Mouse (Mus musculus): ENCODE measurements around the gene Wdr24. TPM values are rescaled to one million over a fixed set of nuclear protein-coding genes. Genes with fewer than 3 reads are reported as not detected.

The Wdr24 gene
- polyA plus RNA-seq, 1 experiment from 2014 or later, result 26.5 TPM

DNA sequence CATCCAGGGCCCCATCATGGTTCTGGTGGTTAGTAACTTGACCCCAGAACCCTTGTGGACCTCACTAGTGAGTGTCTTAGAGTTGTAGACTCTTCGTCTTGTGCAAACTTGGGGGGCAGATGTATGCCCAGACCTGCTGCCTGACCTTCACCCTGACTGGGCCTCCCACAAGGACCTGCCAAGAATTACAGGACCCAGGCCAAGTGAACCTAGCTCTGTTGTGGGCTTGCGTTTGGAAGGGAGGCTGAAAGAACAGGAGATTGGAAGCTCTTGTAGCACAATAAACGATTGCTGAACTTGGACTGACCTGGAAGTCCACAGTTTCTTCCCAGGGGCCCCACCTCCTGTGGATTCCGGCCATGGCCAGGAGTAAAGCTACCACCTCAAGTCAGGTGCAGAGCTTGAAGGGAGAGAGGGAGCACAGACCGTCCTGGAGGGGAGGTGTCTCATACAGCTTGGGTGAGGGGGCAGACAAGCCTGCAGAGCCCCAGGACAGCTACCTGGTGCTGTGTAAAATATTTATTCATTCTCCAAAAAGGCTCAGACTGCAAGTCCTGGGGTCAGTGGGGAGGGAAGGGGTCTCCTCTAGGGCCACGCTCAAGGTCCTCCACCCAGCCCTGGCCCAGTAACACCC lies 10.7 kb downstream of the Wdr24 start:
- 49% methylated on average over 6 of the region's 6 CpGs for WGBS
- ATAC-seq (ENCODE audit: low FRiP score), result no peak
- peak overlapping the region; percentile 98 for H3K4me2 ChIP-seq

DNA sequence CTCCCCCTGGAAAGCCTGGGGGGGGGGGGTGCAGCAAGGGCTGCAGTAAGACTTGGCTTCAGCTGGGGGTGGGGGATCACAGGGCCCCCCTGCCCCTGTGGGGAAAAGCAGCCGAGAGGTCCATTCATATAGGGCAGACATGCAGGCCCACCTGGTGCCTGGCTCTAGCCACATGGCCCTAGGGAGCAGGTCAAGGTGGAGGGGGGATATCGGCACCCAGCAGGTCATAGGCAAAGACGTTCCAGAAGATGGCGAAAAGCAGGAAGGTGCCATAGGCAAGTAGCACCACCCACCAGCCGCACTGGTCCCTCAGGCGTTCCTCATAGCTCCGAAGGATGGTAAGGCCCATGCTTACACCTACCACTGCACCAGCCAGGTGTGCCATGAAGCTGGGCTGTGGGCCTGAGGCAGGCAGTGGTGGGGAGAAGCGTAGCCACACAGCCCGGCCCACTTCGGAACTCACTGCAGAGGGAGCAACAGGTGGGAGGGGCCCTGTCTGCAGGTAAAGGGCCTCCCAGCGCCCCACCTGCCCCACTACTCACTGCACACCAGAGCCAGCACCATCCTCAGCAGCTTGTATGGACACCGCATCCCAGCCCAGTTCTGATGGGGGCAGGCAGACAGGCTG lies 11.3 kb downstream of the Wdr24 start:
- H3K9me3 ChIP-seq (replicated peaks), result no peaks in the 10 kb centered on the region
- H3K4me3 ChIP-seq (replicated peaks), result peak overlapping the region; percentile 92
- H3K4me1 ChIP-seq, result peaks cover 82% of the 10 kb centered on the region
- H3K27me3 ChIP-seq (replicated peaks), result no peaks in the 10 kb centered on the region
- peak overlapping the region; percentile 99 for H3K27ac ChIP-seq (replicated peaks)
- WGBS, result 90% methylated on average over 12 of the region's 12 CpGs
- peak overlapping the region; percentile 92 for H3K9ac ChIP-seq (replicated peaks)
- H3K4me2 ChIP-seq, result peak overlapping the region; percentile 98
- ATAC-seq (ENCODE audit: low FRiP score), result no peak
- peaks cover 44% of the 10 kb centered on the region for H3K36me3 ChIP-seq

More for the DNA sequence above, 10.7 kb downstream of the Wdr24 start:
- Histone ChIP-seq H3K9me3 (replicated peaks) (no peaks in the 10 kb centered on the region), H3K27me3 (replicated peaks) (no peaks in the 10 kb centered on the region), H3K4me1 (peaks cover 86% of the 10 kb centered on the region), H3K36me3 (peaks cover 38% of the 10 kb centered on the region), H3K27ac (replicated peaks) (peak overlapping the region; percentile 99), H3K9ac (replicated peaks) (peak overlapping the region; percentile 92), H3K4me3 (replicated peaks) (peak overlapping the region; percentile 92)

DNA sequence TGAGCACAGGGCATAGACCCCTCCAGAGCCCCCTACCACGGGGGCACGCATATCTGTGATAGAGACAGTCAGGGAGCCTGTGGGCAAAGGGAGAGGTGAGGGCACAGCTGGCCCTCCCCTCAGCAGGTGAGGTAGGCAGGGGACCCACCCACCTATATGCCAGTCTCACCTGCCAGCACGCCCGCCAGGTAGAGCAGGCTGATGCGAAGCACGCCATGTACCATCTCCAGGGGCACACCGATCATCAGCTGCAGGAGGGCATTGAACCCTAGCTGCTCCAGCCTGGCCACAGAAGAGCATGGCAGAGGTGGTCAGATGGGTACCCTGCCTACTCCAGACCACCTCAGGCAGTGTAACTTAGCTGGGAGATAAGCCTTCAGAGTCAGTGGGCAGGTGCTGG lies 11.9 kb downstream of the Wdr24 start:
- peaks cover 76% of the 10 kb centered on the region for H3K4me1 ChIP-seq
- H3K27me3 ChIP-seq (replicated peaks), result no peaks in the 10 kb centered on the region
- H3K4me2 ChIP-seq, result peak overlapping the region; percentile 98
- peak overlapping the region; percentile 58; the same call in 1 of the 2 replicates for H3K4me3 ChIP-seq (replicated peaks)
- 0 out of 2 replicates have a peak overlapping the region, but pooled peaks have one; percentile 13 for H3K27ac ChIP-seq (replicated peaks)
- no peak for ATAC-seq (ENCODE audit: low FRiP score)
- 94% methylated on average over 7 of the region's 7 CpGs for WGBS
- H3K9ac ChIP-seq (replicated peaks), result peak overlapping the region; percentile 92; the same call in 1 of the 2 replicates
- peaks cover 44% of the 10 kb centered on the region for H3K36me3 ChIP-seq
- H3K9me3 ChIP-seq (replicated peaks), result no peaks in the 10 kb centered on the region

DNA sequence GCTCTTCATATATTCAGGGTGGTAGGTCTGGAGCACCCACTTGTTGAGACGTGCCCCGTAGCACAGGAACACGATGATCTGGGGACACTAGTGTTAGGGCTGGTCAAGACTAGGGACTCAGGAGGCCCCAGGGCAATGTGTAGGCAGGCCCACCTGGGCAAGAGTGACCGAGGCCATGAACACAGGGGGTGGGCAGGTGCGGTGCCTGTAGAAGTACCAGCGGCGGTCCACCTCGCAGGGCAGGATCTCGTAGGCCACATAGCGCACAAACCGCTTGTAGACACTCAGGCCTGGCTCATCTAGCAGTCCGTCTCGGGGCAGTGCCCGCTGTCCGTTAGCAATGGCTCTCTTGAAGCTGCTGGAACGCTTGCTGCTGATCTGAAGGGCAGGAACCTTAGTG lies 12.4 kb downstream of the Wdr24 start:
- H3K36me3 ChIP-seq, result peaks cover 44% of the 10 kb centered on the region
- WGBS, result 94% methylated on average over 16 of the region's 16 CpGs
- peaks cover 73% of the 10 kb centered on the region for H3K4me1 ChIP-seq
- H3K27ac ChIP-seq (replicated peaks), result no peak overlapping the region
- peak overlapping the region; percentile 58; the same call in 1 of the 2 replicates for H3K4me3 ChIP-seq (replicated peaks)
- ATAC-seq (ENCODE audit: low FRiP score), result no peak
- no peaks in the 10 kb centered on the region for H3K9me3 ChIP-seq (replicated peaks)
- no peaks in the 10 kb centered on the region for H3K27me3 ChIP-seq (replicated peaks)
- H3K4me2 ChIP-seq, result peak overlapping the region; percentile 98
- peak overlapping the region; percentile 92 for H3K9ac ChIP-seq (replicated peaks)

DNA sequence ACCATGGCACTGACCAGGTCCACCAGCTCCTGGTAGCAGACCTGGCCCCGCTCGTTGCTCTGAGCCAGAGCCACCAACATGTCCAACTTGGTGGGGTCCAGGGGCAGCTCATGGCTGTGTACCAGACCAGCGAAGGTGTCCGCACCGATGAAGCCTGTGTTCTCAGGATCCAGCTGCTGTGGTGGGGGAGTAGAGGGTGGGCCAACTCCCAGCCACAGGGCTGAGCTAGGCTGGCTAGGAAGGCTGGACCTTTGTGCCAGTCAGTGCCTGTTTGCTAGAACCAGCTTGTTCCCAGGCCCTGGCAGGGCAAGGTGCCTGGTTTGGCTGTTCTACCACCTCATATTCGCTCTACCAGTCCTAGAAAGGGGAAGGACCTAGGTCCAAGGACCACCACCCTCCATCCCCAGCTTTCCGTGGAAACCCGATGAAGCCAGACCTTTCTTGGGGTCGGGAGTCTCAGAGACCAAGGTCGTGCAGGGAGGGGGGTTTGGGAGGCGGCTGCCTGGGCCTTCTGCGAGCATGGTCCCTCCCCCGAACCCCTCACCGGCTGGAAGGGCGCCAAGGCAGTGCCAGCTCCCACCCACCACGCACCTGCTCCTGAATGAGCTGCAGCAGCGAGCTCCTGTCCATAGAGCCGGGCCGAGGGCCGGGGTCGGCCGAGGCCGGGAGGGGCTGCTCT lies 13.1 kb downstream of the Wdr24 start:
- Histone ChIP-seq H3K9me3 (replicated peaks) (no peaks in the 10 kb centered on the region), H3K4me3 (replicated peaks) (peak overlapping the region; percentile 58), H3K4me1 (peaks cover 65% of the 10 kb centered on the region), H3K9ac (replicated peaks) (peak overlapping the region; percentile 92), H3K27me3 (replicated peaks) (no peaks in the 10 kb centered on the region), H3K27ac (replicated peaks) (peak overlapping the region; percentile 88), H3K36me3 (peaks cover 44% of the 10 kb centered on the region), H3K4me2 (peak overlapping the region; percentile 98)
- 19% methylated on average over 23 of the region's 23 CpGs for WGBS
- ATAC-seq (ENCODE audit: low FRiP score), result no peak

DNA sequence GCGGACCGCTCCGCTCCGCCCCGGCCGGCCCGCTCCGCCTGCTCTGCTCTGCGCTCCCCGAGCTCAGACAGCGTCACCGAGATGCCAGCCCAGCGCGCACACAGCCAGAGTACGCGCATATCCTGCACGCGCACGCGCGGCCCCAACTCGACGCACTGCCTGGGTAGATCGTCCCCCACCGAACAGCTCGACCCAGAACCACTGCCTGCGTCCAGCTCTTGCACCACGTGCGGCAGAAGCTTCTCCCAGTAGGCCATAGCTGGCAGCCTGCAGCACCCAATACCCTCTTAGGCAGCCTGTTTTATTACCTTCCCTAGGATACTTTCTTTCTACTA lies 13.6 kb downstream of the Wdr24 start, which contains the start of gene Rhbdl1:
Rhbdl1 (minus strand) TSS at position 220 of the 335 bp plus-strand sequence.
- peak within 1 kb of the TSS; percentile 98 for H3K4me2 ChIP-seq
- ATAC-seq (ENCODE audit: low FRiP score), result peak; percentile 48
- peak within 1 kb of the TSS; percentile 58 for H3K4me3 ChIP-seq (replicated peaks)
- no peaks in the 10 kb centered on the region for H3K9me3 ChIP-seq (replicated peaks)
- H3K4me1 ChIP-seq, result peaks cover 60% of the 10 kb centered on the region
- peaks cover 46% of the 10 kb centered on the region for H3K36me3 ChIP-seq
- no peaks in the 10 kb centered on the region for H3K27me3 ChIP-seq (replicated peaks)
- H3K9ac ChIP-seq (replicated peaks), result peak within 1 kb of the TSS; percentile 92
- under 1% methylated on average over 29 of the region's 29 CpGs for WGBS
- H3K27ac ChIP-seq (replicated peaks), result peak within 1 kb of the TSS; percentile 88

DNA sequence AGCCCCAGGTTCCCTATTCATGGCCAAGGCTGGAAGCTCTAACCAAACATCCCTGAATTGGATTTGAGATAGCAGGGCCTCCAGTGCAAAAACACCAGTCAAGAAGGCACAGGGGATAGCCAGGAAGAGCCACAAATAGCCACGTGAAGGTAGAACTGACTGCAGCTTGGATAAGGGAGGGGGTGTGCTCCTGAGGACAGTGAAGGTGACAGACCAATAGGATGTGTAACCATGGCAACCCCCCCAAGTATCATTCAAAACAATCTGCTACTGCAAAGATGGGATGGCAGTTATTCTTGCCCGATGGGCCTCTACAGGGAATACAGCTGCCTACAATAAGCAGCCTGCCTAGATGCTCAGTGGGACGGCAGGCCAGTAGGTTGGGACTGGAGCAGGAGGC lies 14.1 kb downstream of the Wdr24 start:
- H3K4me1 ChIP-seq, result peaks cover 58% of the 10 kb centered on the region
- no peak for ATAC-seq (ENCODE audit: low FRiP score)

DNA sequence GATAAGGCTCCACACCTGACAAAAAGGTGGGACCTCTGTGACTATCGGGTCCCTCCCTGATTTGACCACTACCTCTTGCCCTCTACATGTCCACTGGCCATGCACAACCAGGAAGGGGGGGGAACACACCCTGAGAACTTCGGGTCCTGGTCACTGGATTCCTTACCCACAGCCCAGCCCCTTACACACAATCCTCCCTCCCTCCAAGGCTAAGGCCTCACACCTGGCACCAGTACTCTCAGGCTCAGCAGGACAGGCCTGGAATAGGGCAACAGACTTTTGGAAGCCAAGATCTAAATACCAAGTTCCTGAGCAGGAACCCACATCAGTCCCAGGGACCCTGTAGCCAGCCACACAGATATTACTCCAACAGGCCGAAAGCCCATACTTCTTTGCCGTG lies 15.5 kb downstream of the Wdr24 start:
- no peak overlapping the region for H3K4me3 ChIP-seq (replicated peaks)
- peaks cover 53% of the 10 kb centered on the region for H3K36me3 ChIP-seq
- H3K27me3 ChIP-seq (replicated peaks), result no peaks in the 10 kb centered on the region
- H3K4me1 ChIP-seq, result peaks cover 63% of the 10 kb centered on the region
- no peaks in the 10 kb centered on the region for H3K9me3 ChIP-seq (replicated peaks)
- H3K27ac ChIP-seq (replicated peaks), result no peak overlapping the region
- no peak for ATAC-seq (ENCODE audit: low FRiP score)
- WGBS, result 90% methylated on average over 4 of the region's 4 CpGs
- no peak overlapping the region for H3K9ac ChIP-seq (replicated peaks)
- H3K4me2 ChIP-seq, result no peak overlapping the region

More for the DNA sequence above, 14.1 kb downstream of the Wdr24 start:
- peak overlapping the region; percentile 98 for H3K4me2 ChIP-seq
- peaks cover 50% of the 10 kb centered on the region for H3K36me3 ChIP-seq
- H3K9ac ChIP-seq (replicated peaks), result peak overlapping the region; percentile 92
- H3K27ac ChIP-seq (replicated peaks), result peak overlapping the region; percentile 88
- no peaks in the 10 kb centered on the region for H3K27me3 ChIP-seq (replicated peaks)
- 17% methylated on average over 3 of the region's 3 CpGs for WGBS
- H3K9me3 ChIP-seq (replicated peaks), result no peaks in the 10 kb centered on the region
- H3K4me3 ChIP-seq (replicated peaks), result peak overlapping the region; percentile 58

DNA sequence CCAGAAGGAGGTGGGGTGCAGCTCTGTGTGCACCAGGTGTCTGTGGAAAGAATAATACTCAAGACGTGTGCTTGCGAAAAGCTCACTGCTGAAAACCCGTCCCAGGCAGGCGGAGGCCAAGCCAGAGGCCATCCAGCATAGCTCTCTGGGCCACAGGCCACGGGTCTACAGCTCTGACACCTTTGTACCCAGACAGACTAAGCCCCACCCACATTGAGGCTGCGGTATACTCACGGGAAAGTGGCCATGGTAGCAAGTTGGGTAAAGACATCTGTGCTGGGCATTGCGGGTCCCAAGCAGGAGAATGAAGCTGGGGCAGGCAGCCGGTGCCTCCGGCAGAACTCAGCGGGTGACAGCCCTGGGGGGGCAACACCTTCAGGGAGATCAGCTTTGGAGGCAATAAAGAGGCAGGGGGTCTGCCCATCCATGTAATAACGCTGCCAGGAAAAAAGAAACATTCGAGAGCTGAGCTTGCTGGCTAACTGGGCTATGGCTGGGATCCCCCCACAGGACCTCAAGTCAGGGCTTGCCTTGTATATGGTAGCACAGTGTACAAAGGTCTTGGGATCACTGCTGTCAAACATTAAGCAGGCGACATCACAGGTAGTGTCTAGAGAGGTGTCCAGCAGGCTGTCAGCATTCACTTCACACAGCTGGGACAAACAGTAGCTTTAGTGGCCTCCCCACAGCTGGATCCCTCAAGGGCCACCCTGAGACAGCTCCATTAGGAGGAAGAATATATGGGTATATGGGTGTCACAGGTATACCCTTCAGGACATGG lies 16.2 kb downstream of the Wdr24 start:
- no peak overlapping the region for H3K9ac ChIP-seq (replicated peaks)
- H3K27me3 ChIP-seq (replicated peaks), result no peaks in the 10 kb centered on the region
- H3K27ac ChIP-seq (replicated peaks), result no peak overlapping the region
- no peak for ATAC-seq (ENCODE audit: low FRiP score)
- 82% methylated on average over 14 of the region's 14 CpGs for WGBS
- no peak overlapping the region for H3K4me3 ChIP-seq (replicated peaks)
- peaks cover 53% of the 10 kb centered on the region for H3K36me3 ChIP-seq
- no peak overlapping the region for H3K4me2 ChIP-seq
- no peaks in the 10 kb centered on the region for H3K9me3 ChIP-seq (replicated peaks)
- H3K4me1 ChIP-seq, result peaks cover 58% of the 10 kb centered on the region

DNA sequence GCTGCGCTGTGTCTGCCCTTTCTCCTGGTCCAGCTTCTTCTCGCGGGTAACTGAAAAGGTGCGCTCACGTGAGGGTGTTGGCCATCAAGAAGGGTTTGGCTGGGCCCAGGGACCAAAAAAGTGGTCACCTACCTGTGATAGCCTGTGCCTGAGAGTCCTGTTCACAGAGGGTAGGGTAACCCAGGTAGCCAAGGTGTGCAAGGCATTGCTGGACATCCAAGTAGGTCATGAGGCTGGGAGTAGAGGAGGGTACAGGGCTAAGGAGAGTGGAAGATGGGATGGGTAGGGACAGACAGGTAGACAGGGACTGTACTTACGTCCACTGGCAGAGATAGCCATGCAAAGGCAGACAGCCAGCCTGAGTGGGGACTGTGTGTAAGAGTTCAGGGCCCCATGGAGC lies 17.1 kb downstream of the Wdr24 start:
- Histone ChIP-seq H3K9me3 (replicated peaks) (no peaks in the 10 kb centered on the region), H3K9ac (replicated peaks) (no peak overlapping the region), H3K4me1 (peaks cover 55% of the 10 kb centered on the region), H3K4me2 (no peak overlapping the region), H3K27ac (replicated peaks) (no peak overlapping the region), H3K27me3 (replicated peaks) (no peaks in the 10 kb centered on the region), H3K4me3 (replicated peaks) (no peak overlapping the region), H3K36me3 (peaks cover 48% of the 10 kb centered on the region)
- 95% methylated on average over 6 of the region's 6 CpGs for WGBS
- ATAC-seq (ENCODE audit: low FRiP score), result no peak

DNA sequence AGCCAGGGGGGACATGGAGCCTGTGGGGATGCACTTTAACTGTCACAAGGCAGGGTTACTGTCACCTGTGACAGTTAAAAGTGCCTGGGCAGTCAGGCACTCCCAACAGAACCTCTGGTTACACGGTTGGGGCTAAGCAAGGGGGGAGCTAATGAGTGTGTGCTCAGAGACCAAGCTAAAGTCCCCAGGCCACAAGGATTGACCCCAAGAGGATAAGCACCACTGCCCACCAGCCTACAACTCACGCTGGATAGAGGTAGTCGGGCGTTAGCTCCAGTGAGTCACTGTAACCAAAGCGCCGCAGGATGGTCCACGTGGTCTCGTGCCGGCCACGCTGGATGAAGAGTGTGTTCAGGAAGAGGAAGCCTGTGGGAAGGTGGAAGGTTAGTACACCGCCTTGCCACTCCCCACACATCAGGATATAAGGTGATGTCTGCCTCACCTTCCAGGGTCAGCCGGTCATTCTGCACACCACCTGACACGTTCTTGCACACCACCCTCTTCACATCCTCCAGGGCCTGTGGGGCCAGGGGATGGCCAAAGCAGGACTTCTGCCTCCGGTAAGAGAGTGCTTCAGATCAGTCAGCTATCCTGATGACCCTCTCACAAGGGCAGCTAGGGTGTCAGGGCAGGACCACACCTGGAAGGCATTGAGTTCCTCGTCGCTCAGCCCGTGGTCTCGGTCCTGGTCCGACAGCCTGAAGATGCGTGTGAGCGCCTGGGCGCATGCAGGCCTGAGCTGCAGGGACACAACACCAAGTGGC lies 17.9 kb downstream of the Wdr24 start, which contains the start of gene Gm20683:
Gm20683 (minus strand) TSS at position 647 of the 764 bp plus-strand sequence.
- H3K4me3 ChIP-seq (replicated peaks), result no peak within 1 kb of the TSS
- peaks cover 47% of the 10 kb centered on the region for H3K4me1 ChIP-seq
- ATAC-seq (ENCODE audit: low FRiP score), result no peak
- no peak within 1 kb of the TSS for H3K27ac ChIP-seq (replicated peaks)
- H3K27me3 ChIP-seq (replicated peaks), result no peaks in the 10 kb centered on the region
- WGBS, result 96% methylated on average over 22 of the region's 22 CpGs
- no peaks in the 10 kb centered on the region for H3K9me3 ChIP-seq (replicated peaks)
- no peak within 1 kb of the TSS for H3K4me2 ChIP-seq
- no peak within 1 kb of the TSS for H3K9ac ChIP-seq (replicated peaks)
- peaks cover 44% of the 10 kb centered on the region for H3K36me3 ChIP-seq
